Mouse (Mus musculus): ENCODE data around the gene Btg4. TPM values are rescaled to one million over a fixed set of nuclear protein-coding genes. Genes with fewer than 3 reads are reported as not detected.

Btg4 gene
- polyA plus RNA-seq, 1 experiment = not detected

DNA sequence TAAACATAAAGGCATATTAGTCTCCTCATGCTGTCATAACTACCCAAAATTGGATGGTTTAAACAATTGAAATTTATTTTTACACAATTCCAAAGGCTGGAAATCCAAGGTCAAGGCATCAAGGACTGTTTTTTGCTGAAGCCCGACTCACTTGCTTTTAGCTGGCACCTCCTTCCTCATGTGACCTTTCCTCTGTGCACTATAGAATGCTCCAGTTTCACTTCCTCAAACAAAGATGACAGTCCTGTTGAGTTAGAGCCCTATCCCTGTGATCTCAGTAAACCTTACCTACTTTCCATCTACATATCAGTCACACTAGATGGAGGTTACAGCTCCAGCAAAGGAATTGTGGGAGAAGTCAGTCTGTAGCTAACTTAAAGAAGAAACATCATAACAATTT lies 30.6 kb upstream of the Btg4 start:
- Histone ChIP-seq H3K27ac (ENCODE audit: control insufficient read depth, insufficient read depth, low read length) (no peak overlapping the region), H3K36me3 (ENCODE audit: control insufficient read depth, insufficient read depth, low read length) (no peaks in the 10 kb centered on the region), H3K27me3 (ENCODE audit: control insufficient read depth, insufficient read depth, low read length) (no peaks in the 10 kb centered on the region), H3K4me3 (ENCODE audit: control insufficient read depth, insufficient read depth, low read length) (no peak overlapping the region), H3K4me1 (replicated peaks; ENCODE audit: control insufficient read depth, insufficient read depth, low read length) (no peaks in the 10 kb centered on the region)
- 12% methylated on average over 1 of the region's 1 CpGs for WGBS
- TF ChIP-seq CTCF (IDR thresholded peaks at IDR 0.05; ENCODE audit: borderline replicate concordance, control insufficient read depth, extremely low read depth, insufficient read depth, low read length, poor library complexity) (no peak), POLR2A (IDR thresholded peaks at IDR 0.05; ENCODE audit: control insufficient read depth, extremely low read depth, insufficient read depth, low read length, poor library complexity) (no peak)
- DNase-seq = no peak

DNA sequence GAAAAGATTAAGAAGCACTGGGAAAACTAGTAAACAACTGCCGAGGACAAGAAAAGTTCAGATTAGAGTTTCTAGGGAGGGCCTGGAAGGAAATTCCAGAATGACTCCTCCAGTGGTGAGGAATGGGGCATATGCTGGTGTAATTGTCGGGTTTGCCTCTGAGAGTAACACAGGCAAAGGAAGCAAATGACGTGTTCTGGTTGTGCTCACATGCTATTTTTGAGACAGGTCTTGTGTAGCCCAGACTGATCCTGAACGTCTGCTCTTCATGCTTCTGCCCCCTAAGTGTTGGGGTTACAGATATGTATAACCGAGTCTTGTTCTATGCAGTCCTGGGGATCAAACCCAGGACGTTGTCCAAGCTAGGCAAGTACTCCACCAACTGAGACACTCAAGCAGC lies 29.1 kb upstream of the Btg4 start:
- TF ChIP-seq POLR2A (IDR thresholded peaks at IDR 0.05; ENCODE audit: control insufficient read depth, extremely low read depth, insufficient read depth, low read length, poor library complexity) = no peak
- no peak for TF ChIP-seq CTCF (IDR thresholded peaks at IDR 0.05; ENCODE audit: borderline replicate concordance, control insufficient read depth, extremely low read depth, insufficient read depth, low read length, poor library complexity)
- H3K27ac ChIP-seq (ENCODE audit: control insufficient read depth, insufficient read depth, low read length) = no peak overlapping the region
- 93% methylated on average over 6 of the region's 6 CpGs for WGBS
- H3K27me3 ChIP-seq (ENCODE audit: control insufficient read depth, insufficient read depth, low read length) = no peaks in the 10 kb centered on the region
- H3K4me1 ChIP-seq (replicated peaks; ENCODE audit: control insufficient read depth, insufficient read depth, low read length) = no peaks in the 10 kb centered on the region
- no peak overlapping the region for H3K4me3 ChIP-seq (ENCODE audit: control insufficient read depth, insufficient read depth, low read length)
- DNase-seq = no peak
- no peaks in the 10 kb centered on the region for H3K36me3 ChIP-seq (ENCODE audit: control insufficient read depth, insufficient read depth, low read length)

DNA sequence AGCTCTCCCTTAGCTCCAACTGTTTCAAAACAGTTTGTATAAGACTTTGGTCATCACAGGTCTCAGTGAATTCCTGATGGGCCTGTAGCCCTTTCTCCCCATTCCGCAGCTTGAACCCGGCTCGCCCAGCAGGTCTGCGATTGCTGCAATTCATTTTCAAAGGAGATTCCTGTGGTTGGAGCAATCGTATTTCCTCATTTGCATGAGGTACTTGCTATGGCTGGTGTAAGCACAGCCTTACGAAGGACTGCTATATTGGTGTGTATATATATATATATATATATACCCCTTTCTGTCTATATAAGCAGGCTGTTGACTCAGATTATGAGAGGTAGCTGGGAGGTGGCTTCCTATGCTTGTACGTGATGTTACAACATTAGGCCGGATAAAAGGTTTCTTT lies 28.4 kb upstream of the Btg4 start:
- no peaks in the 10 kb centered on the region for H3K36me3 ChIP-seq (ENCODE audit: control insufficient read depth, insufficient read depth, low read length)
- H3K4me1 ChIP-seq (replicated peaks; ENCODE audit: control insufficient read depth, insufficient read depth, low read length) = no peaks in the 10 kb centered on the region
- no peak for DNase-seq
- TF ChIP-seq CTCF (IDR thresholded peaks at IDR 0.05; ENCODE audit: borderline replicate concordance, control insufficient read depth, extremely low read depth, insufficient read depth, low read length, poor library complexity) (no peak), POLR2A (IDR thresholded peaks at IDR 0.05; ENCODE audit: control insufficient read depth, extremely low read depth, insufficient read depth, low read length, poor library complexity) (no peak)
- no peak overlapping the region for H3K4me3 ChIP-seq (ENCODE audit: control insufficient read depth, insufficient read depth, low read length)
- H3K27me3 ChIP-seq (ENCODE audit: control insufficient read depth, insufficient read depth, low read length) = no peaks in the 10 kb centered on the region
- no peak overlapping the region for H3K27ac ChIP-seq (ENCODE audit: control insufficient read depth, insufficient read depth, low read length)
- 78% methylated on average over 8 of the region's 8 CpGs for WGBS

DNA sequence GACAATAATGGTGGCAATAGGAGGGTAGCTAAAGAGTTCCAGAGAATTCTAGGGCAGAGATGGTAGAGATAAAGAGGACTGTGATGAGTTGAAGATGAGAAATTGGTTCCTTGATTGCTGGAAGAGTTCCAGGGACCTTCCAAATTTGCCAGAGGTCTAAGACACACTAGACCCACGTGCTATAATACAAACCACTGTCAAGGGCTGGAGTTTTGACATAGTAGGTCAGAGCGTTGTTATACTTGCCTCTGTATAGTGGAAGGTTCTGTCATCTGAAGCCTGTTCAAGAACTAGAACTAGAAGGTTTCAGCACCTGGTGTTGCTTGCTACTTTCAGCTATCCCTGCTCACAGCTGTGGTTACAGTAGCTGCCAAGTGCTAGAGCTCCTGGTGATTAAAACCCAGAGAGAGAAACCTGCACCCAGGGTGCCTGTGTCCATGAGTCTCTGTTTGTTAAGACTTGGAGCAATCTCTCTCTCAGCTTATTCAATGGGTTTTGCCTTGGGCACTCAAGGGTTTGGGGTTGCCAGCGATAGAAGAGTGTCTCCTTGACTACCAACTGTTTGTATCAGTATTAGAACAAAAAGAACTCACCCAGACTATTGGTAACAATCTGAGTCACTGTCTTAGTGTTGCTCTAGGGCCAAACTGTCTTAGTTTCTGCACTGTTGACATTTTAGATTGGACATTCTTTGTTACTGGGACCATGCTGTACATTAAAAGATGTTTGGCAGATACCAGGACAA lies 27.7 kb upstream of the Btg4 start:
- WGBS = 83% methylated on average over 3 of the region's 3 CpGs
- Histone ChIP-seq H3K27ac (ENCODE audit: control insufficient read depth, insufficient read depth, low read length) (no peak overlapping the region), H3K27me3 (ENCODE audit: control insufficient read depth, insufficient read depth, low read length) (no peaks in the 10 kb centered on the region), H3K4me3 (ENCODE audit: control insufficient read depth, insufficient read depth, low read length) (no peak overlapping the region), H3K36me3 (ENCODE audit: control insufficient read depth, insufficient read depth, low read length) (no peaks in the 10 kb centered on the region), H3K4me1 (replicated peaks; ENCODE audit: control insufficient read depth, insufficient read depth, low read length) (no peaks in the 10 kb centered on the region)
- TF ChIP-seq POLR2A (IDR thresholded peaks at IDR 0.05; ENCODE audit: control insufficient read depth, extremely low read depth, insufficient read depth, low read length, poor library complexity) (no peak), CTCF (IDR thresholded peaks at IDR 0.05; ENCODE audit: borderline replicate concordance, control insufficient read depth, extremely low read depth, insufficient read depth, low read length, poor library complexity) (no peak)
- DNase-seq = no peak

DNA sequence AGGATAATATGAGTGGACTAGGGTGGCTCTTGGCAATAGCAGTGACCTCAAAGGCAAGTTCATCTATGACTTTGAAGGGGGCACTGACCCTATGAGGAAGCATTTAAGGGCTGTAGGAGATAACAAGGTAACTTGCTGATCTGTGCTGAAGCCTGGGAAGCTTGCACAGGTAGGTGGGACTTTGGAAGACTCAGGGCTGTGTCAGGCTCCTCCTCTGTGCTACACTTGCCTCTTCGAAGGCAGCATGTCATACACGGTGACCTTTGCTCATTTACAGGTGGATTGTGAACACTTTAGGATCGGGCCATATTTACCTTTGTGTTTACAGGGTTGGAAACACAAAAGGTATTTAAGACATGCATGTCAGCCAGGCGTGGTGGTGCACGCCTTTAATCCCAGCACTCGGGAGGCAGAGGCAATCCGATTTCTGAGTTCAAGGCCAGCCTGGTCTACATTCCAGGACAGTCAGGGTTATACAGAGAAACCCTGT lies 19.2 kb upstream of the Btg4 start:
- no peak overlapping the region for H3K27ac ChIP-seq (ENCODE audit: control insufficient read depth, insufficient read depth, low read length)
- DNase-seq = no peak
- H3K4me1 ChIP-seq (replicated peaks; ENCODE audit: control insufficient read depth, insufficient read depth, low read length) = no peaks in the 10 kb centered on the region
- WGBS = 98% methylated on average over 7 of the region's 7 CpGs
- H3K4me3 ChIP-seq (ENCODE audit: control insufficient read depth, insufficient read depth, low read length) = no peak overlapping the region
- TF ChIP-seq CTCF (IDR thresholded peaks at IDR 0.05; ENCODE audit: borderline replicate concordance, control insufficient read depth, extremely low read depth, insufficient read depth, low read length, poor library complexity) (no peak), POLR2A (IDR thresholded peaks at IDR 0.05; ENCODE audit: control insufficient read depth, extremely low read depth, insufficient read depth, low read length, poor library complexity) (no peak)
- H3K27me3 ChIP-seq (ENCODE audit: control insufficient read depth, insufficient read depth, low read length) = no peaks in the 10 kb centered on the region
- no peaks in the 10 kb centered on the region for H3K36me3 ChIP-seq (ENCODE audit: control insufficient read depth, insufficient read depth, low read length)

DNA sequence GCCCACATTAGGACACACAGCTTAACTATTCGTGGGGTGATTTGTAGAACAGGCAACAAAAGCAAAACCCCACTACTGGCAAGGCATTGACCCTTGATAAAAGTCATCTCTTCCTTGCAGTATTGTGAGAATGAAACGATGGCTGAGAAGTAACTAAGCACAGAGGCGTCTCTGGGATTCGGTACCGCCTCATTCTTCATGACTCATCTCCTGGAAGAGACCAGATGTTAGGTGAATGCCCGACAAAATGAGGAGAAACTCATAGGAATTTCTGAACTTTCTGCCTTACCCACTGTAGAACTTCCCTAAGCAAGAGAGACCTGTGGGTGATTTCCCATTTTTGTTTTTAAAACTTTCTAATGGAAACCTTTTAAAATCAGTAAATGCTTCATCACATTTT lies 18.6 kb upstream of the Btg4 start:
- WGBS = 92% methylated on average over 6 of the region's 6 CpGs
- no peak overlapping the region for H3K27ac ChIP-seq (ENCODE audit: control insufficient read depth, insufficient read depth, low read length)
- no peak overlapping the region for H3K4me3 ChIP-seq (ENCODE audit: control insufficient read depth, insufficient read depth, low read length)
- H3K27me3 ChIP-seq (ENCODE audit: control insufficient read depth, insufficient read depth, low read length) = no peaks in the 10 kb centered on the region
- TF ChIP-seq POLR2A (IDR thresholded peaks at IDR 0.05; ENCODE audit: control insufficient read depth, extremely low read depth, insufficient read depth, low read length, poor library complexity) = no peak
- no peak for TF ChIP-seq CTCF (IDR thresholded peaks at IDR 0.05; ENCODE audit: borderline replicate concordance, control insufficient read depth, extremely low read depth, insufficient read depth, low read length, poor library complexity)
- H3K36me3 ChIP-seq (ENCODE audit: control insufficient read depth, insufficient read depth, low read length) = no peaks in the 10 kb centered on the region
- DNase-seq = no peak
- no peaks in the 10 kb centered on the region for H3K4me1 ChIP-seq (replicated peaks; ENCODE audit: control insufficient read depth, insufficient read depth, low read length)

Measured in thymus, adult 2 months (tissue).